Mouse (Mus musculus): Measurements from ENCODE around the gene Ccdc114.

DNA sequence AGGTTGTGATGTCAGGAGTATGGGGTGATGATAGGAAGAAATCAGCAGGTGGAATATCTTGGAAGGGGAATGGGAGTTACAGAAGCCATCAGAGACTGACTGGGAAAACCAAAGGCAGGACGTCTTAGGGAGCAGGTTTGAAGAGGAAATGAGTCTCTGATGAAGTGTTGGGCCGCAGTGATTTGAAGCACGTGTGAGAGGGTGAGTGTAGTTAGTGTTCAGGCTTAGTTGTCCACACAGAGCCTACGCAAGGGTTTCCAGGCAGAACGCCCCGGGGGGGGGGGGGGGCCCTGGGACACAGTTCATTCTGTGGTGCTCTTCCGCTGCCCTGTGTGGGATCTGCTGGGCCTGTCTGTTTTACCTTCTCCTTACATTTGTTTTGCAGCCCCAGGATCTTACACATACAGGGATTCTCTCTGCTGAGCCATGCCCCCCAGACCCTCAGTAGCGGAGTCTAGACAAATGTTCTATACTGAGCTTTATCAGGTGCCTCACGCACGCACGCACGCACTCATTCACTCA, 21.3 kb upstream of the Ccdc114 start:
- TF ChIP-seq CTCF (IDR thresholded peaks at IDR 0.05; ENCODE audit: extremely low read depth, insufficient read length, insufficient replicate concordance, low read depth, low read length) = no peak
- no peak for TF ChIP-seq POLR2A (IDR thresholded peaks at IDR 0.05; ENCODE audit: low read depth, low read length)

Data from small intestine, adult 2 months (tissue).